Mouse (Mus musculus): ENCODE data around the gene Sh2d2a. TPM values are rescaled to one million over a fixed set of nuclear protein-coding genes. Genes with fewer than 3 reads are reported as not detected.
"Not testable (repeated sequence)": the region's sequence is repeated elsewhere in the genome, so short reads cannot be mapped to it uniquely, and the experiment has no call there.

Gene Sh2d2a
- 0.17 TPM in 1 of 2 replicates, not detected in the other for polyA plus RNA-seq (2015; fragmentation: Nextera tagmentation; extraction: Ambion mirVana)

DNA sequence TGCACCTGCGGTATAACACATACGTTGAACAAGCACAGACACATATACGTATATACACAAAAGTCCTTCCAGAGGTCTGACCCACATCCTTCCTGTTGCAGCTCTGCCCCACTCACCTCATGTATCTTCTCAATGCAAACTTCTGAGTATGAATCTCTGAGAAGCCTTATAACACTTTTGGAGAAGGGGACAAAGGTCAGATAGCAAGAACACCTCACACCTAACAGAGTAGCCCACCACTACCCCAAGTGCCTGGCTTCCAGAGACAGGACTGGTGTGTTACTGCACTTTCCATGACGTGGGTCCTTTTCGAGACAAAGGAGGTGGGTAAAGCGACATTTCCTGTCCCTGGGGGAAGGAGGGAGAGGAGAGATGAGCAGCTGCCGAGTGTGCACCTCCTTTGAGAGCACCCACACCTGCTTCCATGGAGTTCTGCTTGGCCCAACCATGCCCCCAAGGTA, at the start of gene Sh2d2a:
Sh2d2a (plus strand) TSS at position 106 of the 461 bp plus-strand sequence.
- H3K4me2 ChIP-seq: no peak within 1 kb of the TSS
- ATAC-seq (ENCODE audit: low read depth): no peak
- H3K27ac ChIP-seq: no peak within 1 kb of the TSS
- H3K36me3 ChIP-seq: no peaks in the 10 kb centered on the region
- H3K4me3 ChIP-seq (replicated peaks): no peak within 1 kb of the TSS
- DNase-seq: no peak
- no peaks in the 10 kb centered on the region for H3K27me3 ChIP-seq
- no peaks in the 10 kb centered on the region for H3K9me3 ChIP-seq (replicated peaks)
- WGBS (ENCODE audit: insufficient replicate concordance): 37% methylated on average over 7 of the region's 7 CpGs
- no peak within 1 kb of the TSS for H3K9ac ChIP-seq
- H3K4me1 ChIP-seq (replicated peaks): 0 out of 2 replicates have a peak, but pooled peaks cover 5% of the 10 kb centered on the region

DNA sequence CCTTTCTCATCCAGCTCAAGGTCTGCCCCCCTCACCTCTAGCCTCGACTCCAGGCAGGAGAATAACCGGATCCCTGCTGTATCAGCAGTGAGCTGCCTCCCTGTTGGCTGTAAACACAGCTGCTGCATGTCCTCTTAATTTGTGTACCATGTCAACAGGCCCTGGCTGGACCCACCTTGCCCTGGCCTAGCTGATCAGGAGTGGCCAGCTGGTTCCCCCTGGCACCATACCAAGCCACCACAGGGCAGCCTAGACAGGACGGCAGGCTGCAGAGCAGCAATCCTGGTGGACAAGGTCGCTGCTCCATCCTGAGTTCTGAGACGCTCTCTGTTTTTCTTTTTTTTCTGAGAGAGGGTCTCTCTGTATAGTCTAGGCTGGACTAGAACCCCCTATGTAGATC, 44.9 kb upstream of the Sh2d2a start:
- Histone ChIP-seq H3K27me3 (peaks cover 98% of the 10 kb centered on the region), H3K36me3 (no peaks in the 10 kb centered on the region), H3K27ac (no peak overlapping the region), H3K4me3 (replicated peaks) (no peak overlapping the region), H3K4me2 (no peak overlapping the region), H3K9ac (no peak overlapping the region), H3K4me1 (replicated peaks) (peaks cover 8% of the 10 kb centered on the region; the same call in 1 of the 2 replicates), H3K9me3 (replicated peaks) (no peaks in the 10 kb centered on the region)
- DNase-seq: no peak
- ATAC-seq (ENCODE audit: low read depth): no peak
- WGBS (ENCODE audit: insufficient replicate concordance): 46% methylated on average over 5 of the region's 5 CpGs

DNA sequence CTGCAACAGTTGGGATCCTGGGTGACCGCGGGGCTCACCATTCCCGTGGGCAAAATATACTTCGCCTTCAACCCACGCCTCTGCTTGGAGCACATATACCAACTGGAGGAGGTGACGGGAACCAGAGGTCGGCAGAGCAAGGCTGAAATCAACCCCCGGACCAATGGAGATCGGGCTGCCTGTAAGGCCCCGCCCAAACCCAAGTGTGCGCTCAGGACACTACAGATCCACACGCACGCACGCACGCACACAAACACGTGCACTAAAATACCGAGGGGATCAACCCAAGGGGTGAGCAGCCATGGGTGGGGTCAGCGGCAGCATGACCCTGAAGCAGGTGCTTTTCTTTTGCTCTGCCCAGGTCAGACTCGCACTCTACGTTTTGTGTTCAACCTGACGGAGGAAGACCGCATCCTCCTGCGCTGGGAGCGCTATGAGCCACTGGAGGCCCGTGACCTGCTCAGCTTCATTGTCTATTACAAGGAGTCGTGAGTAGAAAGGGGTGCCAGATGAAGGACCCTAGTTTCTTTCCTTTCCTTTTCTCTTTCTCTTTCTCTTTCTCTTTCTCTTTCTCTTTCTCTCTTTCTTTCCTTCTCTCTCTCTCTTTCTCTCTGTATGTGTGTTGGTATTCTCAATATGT, 42.4 kb upstream of the Sh2d2a start:
- no peak for ATAC-seq (ENCODE audit: low read depth)
- H3K9ac ChIP-seq: no peak overlapping the region
- 4% methylated on average over 26 of the region's 26 CpGs for WGBS (ENCODE audit: insufficient replicate concordance)

DNA sequence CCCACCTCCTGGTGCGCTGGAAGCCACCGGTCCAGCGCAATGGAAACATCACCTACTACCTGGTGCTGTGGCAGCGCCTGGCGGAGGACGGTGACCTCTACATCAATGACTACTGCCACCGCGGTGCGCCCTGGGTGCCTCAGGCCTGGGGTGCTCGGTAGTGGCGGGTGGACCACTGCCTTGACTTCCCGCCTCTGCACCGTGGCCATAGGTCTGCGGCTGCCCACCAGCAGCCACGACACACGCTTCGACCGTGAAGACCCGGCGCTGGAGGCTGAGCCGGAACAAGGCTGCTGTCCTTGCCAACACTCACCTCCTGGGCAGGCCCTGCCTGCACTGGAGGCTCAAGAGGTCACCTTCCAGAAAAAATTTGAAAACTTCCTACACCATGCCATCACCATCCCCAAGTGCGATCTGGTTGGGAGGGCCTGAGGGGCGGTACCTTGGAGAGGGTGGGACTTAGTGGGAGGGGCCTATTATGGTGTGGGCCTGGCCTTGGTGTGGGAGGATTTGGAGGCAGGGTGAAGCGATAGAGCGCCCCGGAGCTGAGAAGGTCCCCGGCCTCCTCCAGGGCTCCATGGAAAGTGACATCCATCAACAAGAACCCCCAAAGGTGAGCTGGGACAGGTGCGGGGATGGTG, 37.1 kb upstream of the Sh2d2a start:
- H3K36me3 ChIP-seq: no peaks in the 10 kb centered on the region
- no peak overlapping the region; the same call in 1 of the 2 replicates for H3K4me3 ChIP-seq (replicated peaks)
- ATAC-seq (ENCODE audit: low read depth): peak; percentile 45
- no peaks in the 10 kb centered on the region for H3K9me3 ChIP-seq (replicated peaks)
- no peak for DNase-seq
- peaks cover 83% of the 10 kb centered on the region for H3K27me3 ChIP-seq
- H3K9ac ChIP-seq: no peak overlapping the region
- H3K27ac ChIP-seq: no peak overlapping the region
- H3K4me2 ChIP-seq: peak overlapping the region; percentile 28
- 0 out of 2 replicates have a peak, but pooled peaks cover under 1% of the 10 kb centered on the region for H3K4me1 ChIP-seq (replicated peaks)
- WGBS (ENCODE audit: insufficient replicate concordance): 11% methylated on average over 28 of the region's 28 CpGs

More for the DNA sequence above, 42.4 kb upstream of the Sh2d2a start:
- Histone ChIP-seq H3K4me2 (peak overlapping the region; percentile 44), H3K4me3 (replicated peaks) (peak overlapping the region; percentile 17), H3K9me3 (replicated peaks) (no peaks in the 10 kb centered on the region), H3K27ac (no peak overlapping the region), H3K4me1 (replicated peaks) (0 out of 2 replicates have a peak, but pooled peaks cover 8% of the 10 kb centered on the region), H3K36me3 (no peaks in the 10 kb centered on the region), H3K27me3 (peaks cover 94% of the 10 kb centered on the region)
- DNase-seq: no peak

DNA sequence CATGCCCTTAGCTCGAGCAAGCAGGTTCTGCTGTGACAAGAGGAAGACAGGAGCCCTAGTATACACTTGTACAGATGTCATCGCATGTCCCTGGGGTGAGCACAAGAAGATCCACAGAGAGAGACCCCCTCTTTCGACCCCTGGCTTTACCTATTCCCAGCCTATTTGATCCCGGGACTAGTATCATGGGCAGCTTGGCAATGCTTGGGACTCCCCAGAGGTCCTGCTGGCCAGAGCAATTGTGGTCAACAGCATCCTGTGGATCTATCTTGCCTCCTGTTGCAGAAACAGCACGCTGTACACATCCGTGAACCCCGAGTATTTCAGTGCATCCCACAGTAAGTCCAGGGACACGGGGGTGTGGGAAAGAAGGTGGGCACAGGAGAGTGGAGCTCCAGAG, 35.3 kb upstream of the Sh2d2a start:
- Histone ChIP-seq H3K36me3 (no peaks in the 10 kb centered on the region), H3K27ac (no peak overlapping the region), H3K4me3 (replicated peaks) (no peak overlapping the region), H3K4me2 (no peak overlapping the region), H3K4me1 (replicated peaks) (no peaks in the 10 kb centered on the region), H3K9ac (no peak overlapping the region), H3K27me3 (peaks cover 83% of the 10 kb centered on the region), H3K9me3 (replicated peaks) (no peaks in the 10 kb centered on the region)
- 60% methylated on average over 8 of the region's 8 CpGs for whole genome bisulfite sequencing (ENCODE audit: insufficient replicate concordance)
- DNase-seq: no peak
- ATAC-seq (ENCODE audit: low read depth): no peak

DNA sequence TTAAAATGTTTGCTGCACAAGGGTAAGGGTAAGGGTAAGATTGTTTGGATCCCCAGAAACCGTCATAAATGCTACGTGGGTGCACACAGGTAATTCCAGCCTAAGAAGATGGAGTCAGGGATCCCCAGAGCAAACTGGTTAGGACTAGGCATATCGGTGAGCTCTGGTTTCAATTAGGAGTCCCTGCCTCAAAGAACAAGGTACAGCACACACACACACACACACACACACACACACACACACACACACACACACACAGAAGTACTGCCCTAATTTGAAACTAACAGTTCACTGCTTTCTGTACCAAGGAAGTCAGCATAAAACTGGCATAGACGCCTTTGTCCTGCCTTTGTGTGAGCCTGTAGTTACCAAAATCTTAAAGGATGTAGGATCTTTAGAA, 34.1 kb upstream of the Sh2d2a start:
- ATAC-seq (ENCODE audit: low read depth) (no peak), DNase-seq (no peak)
- WGBS (ENCODE audit: insufficient replicate concordance): 61% methylated on average over 4 of the region's 4 CpGs
- H3K4me3 ChIP-seq (replicated peaks): no peak overlapping the region
- no peaks in the 10 kb centered on the region for H3K36me3 ChIP-seq
- H3K27me3 ChIP-seq: peaks cover 82% of the 10 kb centered on the region
- no peak overlapping the region for H3K27ac ChIP-seq
- no peaks in the 10 kb centered on the region for H3K4me1 ChIP-seq (replicated peaks)
- H3K9ac ChIP-seq: no peak overlapping the region
- H3K4me2 ChIP-seq: no peak overlapping the region
- no peaks in the 10 kb centered on the region for H3K9me3 ChIP-seq (replicated peaks)

DNA sequence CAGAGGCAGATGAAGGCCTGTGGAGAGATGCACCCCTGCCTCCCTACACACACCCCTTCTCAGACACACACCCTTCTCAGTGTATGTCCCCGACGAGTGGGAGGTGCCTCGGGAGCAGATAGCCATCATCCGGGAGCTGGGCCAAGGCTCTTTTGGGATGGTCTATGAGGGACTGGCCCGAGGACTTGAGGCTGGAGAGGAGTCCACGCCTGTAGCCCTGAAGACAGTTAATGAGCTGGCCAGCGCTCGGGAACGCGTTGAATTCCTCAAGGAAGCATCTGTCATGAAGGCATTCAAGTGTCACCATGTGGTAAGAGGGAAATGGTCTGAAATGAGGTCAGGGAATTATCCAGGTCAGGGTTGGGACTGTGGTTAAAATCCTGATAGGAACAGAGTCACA, 33.7 kb upstream of the Sh2d2a start:
- ATAC-seq (ENCODE audit: low read depth) (no peak), DNase-seq (no peak)
- H3K4me2 ChIP-seq: no peak overlapping the region
- no peak overlapping the region for H3K9ac ChIP-seq
- H3K27me3 ChIP-seq: peaks cover 84% of the 10 kb centered on the region
- no peaks in the 10 kb centered on the region for H3K9me3 ChIP-seq (replicated peaks)
- H3K27ac ChIP-seq: no peak overlapping the region
- no peak overlapping the region for H3K4me3 ChIP-seq (replicated peaks)
- no peaks in the 10 kb centered on the region for H3K4me1 ChIP-seq (replicated peaks)
- H3K36me3 ChIP-seq: no peaks in the 10 kb centered on the region
- 39% methylated on average over 10 of the region's 10 CpGs for WGBS (ENCODE audit: insufficient replicate concordance)

DNA sequence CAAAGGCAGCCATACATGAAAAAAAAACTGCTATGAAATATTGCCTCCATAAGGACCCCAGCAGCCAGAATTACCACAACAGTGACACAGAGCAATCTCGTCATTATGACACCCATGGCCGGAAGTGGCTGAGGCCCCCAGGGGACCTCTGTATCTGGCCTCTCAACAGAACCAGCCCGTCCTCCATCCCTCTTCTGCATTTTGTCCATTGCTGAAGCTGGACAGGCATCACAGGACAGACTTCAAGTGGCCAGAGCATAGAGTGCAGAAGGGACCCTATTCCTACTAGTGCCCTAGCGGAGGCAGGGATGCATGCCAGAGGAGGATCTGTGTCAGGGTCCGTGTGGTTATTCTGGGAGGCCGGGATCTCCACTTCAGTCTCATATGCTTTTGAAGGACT, 30.4 kb upstream of the Sh2d2a start:
- Histone ChIP-seq H3K4me3 (replicated peaks) (no peak overlapping the region), H3K9me3 (replicated peaks) (no peaks in the 10 kb centered on the region), H3K36me3 (no peaks in the 10 kb centered on the region), H3K4me2 (no peak overlapping the region), H3K27me3 (peaks cover 70% of the 10 kb centered on the region), H3K4me1 (replicated peaks) (no peaks in the 10 kb centered on the region), H3K27ac (no peak overlapping the region), H3K9ac (no peak overlapping the region)
- DNase-seq: no peak
- no peak for ATAC-seq (ENCODE audit: low read depth)
- 35% methylated on average over 6 of the region's 6 CpGs for WGBS (ENCODE audit: insufficient replicate concordance)

DNA sequence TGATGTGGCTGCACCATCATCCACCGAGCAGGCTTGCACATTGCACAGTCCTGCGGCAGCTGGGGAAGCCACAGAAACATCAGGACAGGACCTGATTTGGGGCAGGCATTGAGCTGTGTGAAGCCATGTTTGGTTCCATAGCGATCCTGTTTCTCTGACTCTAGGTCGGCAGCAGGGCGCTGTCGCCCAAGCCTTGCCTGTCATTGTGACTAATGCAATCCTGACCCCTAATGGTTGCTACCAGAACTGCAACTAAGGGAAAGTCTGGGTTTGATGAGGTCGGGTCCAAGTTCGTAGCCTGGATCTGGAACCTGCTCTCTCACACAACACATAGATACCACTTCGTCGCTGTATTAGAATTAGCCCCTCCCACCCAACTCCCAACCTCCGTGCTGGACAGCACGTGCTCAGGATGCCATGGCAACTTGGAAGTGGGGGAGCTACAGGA, 29.9 kb upstream of the Sh2d2a start:
- H3K36me3 ChIP-seq: no peaks in the 10 kb centered on the region
- H3K27ac ChIP-seq: no peak overlapping the region
- H3K27me3 ChIP-seq: peaks cover 65% of the 10 kb centered on the region
- H3K4me1 ChIP-seq (replicated peaks): no peaks in the 10 kb centered on the region
- H3K9ac ChIP-seq: no peak overlapping the region
- WGBS (ENCODE audit: insufficient replicate concordance): 5% methylated on average over 12 of the region's 12 CpGs
- H3K4me2 ChIP-seq: no peak overlapping the region
- H3K9me3 ChIP-seq (replicated peaks): no peaks in the 10 kb centered on the region
- peak; percentile 38 for DNase-seq
- H3K4me3 ChIP-seq (replicated peaks): no peak overlapping the region
- no peak for ATAC-seq (ENCODE audit: low read depth)

DNA sequence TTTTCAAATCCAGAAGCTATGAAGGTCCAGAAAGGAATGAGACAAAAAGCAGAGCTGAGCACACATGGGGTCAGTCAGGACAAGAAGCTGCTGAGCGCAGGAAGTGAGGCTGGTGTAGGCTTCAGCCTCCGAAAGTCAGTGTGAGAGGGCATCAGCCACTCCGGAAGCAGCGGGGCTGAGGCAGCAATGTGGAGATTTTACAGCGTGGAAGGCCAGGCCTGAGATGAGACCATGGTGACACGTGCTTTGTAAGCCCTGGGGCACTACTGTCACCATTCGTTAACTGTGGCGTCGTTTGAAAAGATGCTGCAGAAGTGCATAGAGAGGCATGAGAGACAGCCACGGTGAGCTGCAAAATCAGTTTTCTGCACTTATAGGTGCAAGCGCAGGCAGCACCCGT, 28.3 kb upstream of the Sh2d2a start:
- DNase-seq (no peak), ATAC-seq (ENCODE audit: low read depth) (no peak)
- Histone ChIP-seq H3K9me3 (replicated peaks) (no peaks in the 10 kb centered on the region), H3K4me2 (no peak overlapping the region), H3K27me3 (peaks cover 51% of the 10 kb centered on the region), H3K36me3 (no peaks in the 10 kb centered on the region), H3K4me1 (replicated peaks) (no peaks in the 10 kb centered on the region), H3K9ac (no peak overlapping the region), H3K27ac (no peak overlapping the region), H3K4me3 (replicated peaks) (no peak overlapping the region)
- 64% methylated on average over 12 of the region's 12 CpGs for WGBS (ENCODE audit: insufficient replicate concordance)

DNA sequence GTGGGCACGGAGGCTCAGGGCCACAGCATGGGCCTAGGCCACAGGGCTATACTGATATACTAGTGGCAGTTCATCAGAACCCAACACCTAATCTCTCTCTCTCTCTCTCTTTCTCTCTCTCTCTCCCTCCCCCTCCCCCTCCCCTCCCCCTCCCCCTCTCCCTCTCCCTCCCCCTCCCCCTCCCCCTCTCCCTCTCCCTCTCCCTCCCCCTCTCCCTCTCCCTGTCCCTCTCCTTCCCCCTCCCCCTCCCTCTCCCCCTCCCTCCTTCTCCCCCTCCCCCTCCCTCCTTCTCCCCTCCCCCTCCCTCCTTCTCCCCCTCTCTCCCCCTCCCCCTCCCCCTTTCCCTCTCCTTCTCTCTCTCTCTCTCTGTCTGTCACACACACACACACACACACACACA, 22.3 kb upstream of the Sh2d2a start, which contains the start of gene Pear1:
Pear1 (minus strand) TSS at position 101 of the 400 bp plus-strand sequence.
- not testable (repeated sequence) for H3K36me3 ChIP-seq; H3K9ac ChIP-seq; H3K9me3 ChIP-seq (replicated peaks); H3K27me3 ChIP-seq; DNase-seq; ATAC-seq (ENCODE audit: low read depth); H3K4me2 ChIP-seq; H3K4me3 ChIP-seq (replicated peaks); H3K4me1 ChIP-seq (replicated peaks); H3K27ac ChIP-seq
- WGBS (ENCODE audit: insufficient replicate concordance): 76% methylated on average over 1 of the region's 1 CpGs
